Mouse (Mus musculus): Measurements from ENCODE around the gene Ncbp2.

Ncbp2 gene

DNA sequence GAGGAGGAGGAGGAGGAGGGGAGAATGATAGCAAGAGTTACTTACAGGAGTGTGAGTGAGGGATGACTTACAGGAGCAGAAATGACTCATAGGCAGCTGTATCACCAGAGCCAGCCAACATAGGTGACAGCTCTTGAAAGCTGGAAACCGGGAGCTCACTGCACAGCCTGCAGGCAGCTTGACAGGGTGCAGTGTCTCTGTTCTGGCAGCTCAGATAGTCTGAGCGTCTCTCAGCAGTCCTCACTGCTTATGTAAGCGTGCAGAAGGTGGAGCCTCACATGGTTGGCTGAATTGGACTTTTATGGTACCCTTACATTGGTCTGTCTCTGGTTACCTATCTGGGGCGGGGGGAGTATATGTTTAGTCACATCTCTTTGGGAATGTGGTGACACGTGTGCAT is 61.6 kb downstream of the Ncbp2 start:
- DNase-seq (ENCODE audit: low read depth) = peak; percentile 78

DNA sequence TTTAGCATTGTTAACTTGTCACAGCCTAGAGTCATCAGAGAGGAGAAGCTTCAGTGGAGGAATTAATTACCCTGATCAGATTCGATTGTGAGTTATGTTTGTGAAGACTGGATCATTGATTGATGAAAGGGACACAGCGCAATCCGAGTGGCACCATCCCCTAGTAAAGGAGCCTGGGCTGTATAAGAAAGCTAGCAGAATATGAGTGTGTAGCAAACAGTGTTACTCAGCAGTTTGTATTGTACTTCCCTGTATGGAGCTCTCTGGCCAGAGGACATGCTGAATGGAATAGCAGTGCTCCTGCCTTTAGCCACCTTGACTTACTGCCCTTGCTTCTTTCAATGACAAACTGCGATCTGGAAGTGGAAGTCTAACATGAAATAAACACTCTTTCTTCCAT is 62.0 kb downstream of the Ncbp2 start:
- DNase-seq (ENCODE audit: low read depth) = no peak
